Mouse (Mus musculus) bone marrow macrophage, adult 2 months (primary cell): ENCODE results near the gene Chil4. TPM values are rescaled to one million over a fixed set of nuclear protein-coding genes. Genes with fewer than 3 reads are reported as not detected.
"Not testable (repeated sequence)": the region's sequence is repeated elsewhere in the genome, so short reads cannot be mapped to it uniquely, and the experiment has no call there.

Experiments used
- H3K27ac ChIP-seq: 2 replicates; pipeline ENCODE4 v1.5.1; 2012; ENCODE audit warnings: low read depth, low read length; ENCODE audit not compliant: insufficient read depth
- H3K4me1 ChIP-seq: 2 replicates; pipeline ENCODE4 v1.6.1; 2012; ENCODE audit warnings: low read length; ENCODE audit not compliant: control insufficient read depth, insufficient read depth
- H3K4me3 ChIP-seq: 2 replicates; pipeline ENCODE4 v1.5.1; 2012; ENCODE audit warnings: mild to moderate bottlenecking, low read length, moderate library complexity; ENCODE audit not compliant: insufficient read depth
- CTCF ChIP-seq: IDR thresholded peaks from 2 replicates; pipeline ENCODE4 v1.5.1; 2012; ENCODE audit warnings: low read depth, mild to moderate bottlenecking, low read length, moderate library complexity
- POLR2A ChIP-seq: IDR thresholded peaks from 2 replicates; pipeline ENCODE4 v1.6.1; 2012; ENCODE audit warnings: mild to moderate bottlenecking, low read depth, low read length, borderline replicate concordance
- polyA plus RNA-seq: library from polyadenylated mRNA; stranded (reverse); fragments of >200 nt; gene quantifications from 2 replicates; pipeline ENCODE4 v1.2.4, GENCODE M21; 2012; ENCODE audit not compliant: missing spikeins, insufficient read depth, insufficient read length

Chil4 gene
- polyA plus RNA-seq: not detected in 2 replicates

- TF ChIP-seq POLR2A: no peak
- TF ChIP-seq CTCF: no peak
- no peak within 1 kb of the TSS for H3K4me3 ChIP-seq
- H3K27ac ChIP-seq: no peak within 1 kb of the TSS
- no peaks in the 10 kb centered on the region for H3K4me1 ChIP-seq
Observed at GRCm38 (mm10) chr3:106219407-106219806, at the start of gene Chil4. Gene Chil4, minus strand, starts transcription at chr3:106219507.

- Histone ChIP-seq H3K4me1 (no peaks in the 10 kb centered on the region), H3K27ac (no peak overlapping the region), H3K4me3 (no peak overlapping the region)
- no peak for TF ChIP-seq POLR2A
- no peak for TF ChIP-seq CTCF
Observed at GRCm38 (mm10) chr3:106265854-106266253, 46.5 kb upstream of the Chil4 start.

- no peak overlapping the region for H3K27ac ChIP-seq
- no peaks in the 10 kb centered on the region for H3K4me1 ChIP-seq
- no peak overlapping the region for H3K4me3 ChIP-seq
- TF ChIP-seq POLR2A: no peak
- TF ChIP-seq CTCF: no peak
Observed at GRCm38 (mm10) chr3:106264854-106265253, 45.5 kb upstream of the Chil4 start.

GRCm38 (mm10) chr3:106257076-106257475, 37.8 kb upstream of the Chil4 start:
- not testable (repeated sequence) for H3K4me1 ChIP-seq, H3K4me3 ChIP-seq, H3K27ac ChIP-seq

- Histone ChIP-seq H3K27ac (no peak overlapping the region), H3K4me1 (no peaks in the 10 kb centered on the region), H3K4me3 (no peak overlapping the region)
- TF ChIP-seq CTCF: no peak
- TF ChIP-seq POLR2A: no peak
Observed at GRCm38 (mm10) chr3:106252719-106253118, 33.4 kb upstream of the Chil4 start.

- not testable (repeated sequence) for H3K27ac ChIP-seq, H3K4me3 ChIP-seq, H3K4me1 ChIP-seq
Observed at GRCm38 (mm10) chr3:106250763-106251399, 31.6 kb upstream of the Chil4 start.

- not testable (repeated sequence) for H3K4me1 ChIP-seq, H3K27ac ChIP-seq, H3K4me3 ChIP-seq
Observed at GRCm38 (mm10) chr3:106247369-106247768, 28.1 kb upstream of the Chil4 start.

- not testable (repeated sequence) for H3K4me3 ChIP-seq, H3K27ac ChIP-seq, H3K4me1 ChIP-seq
Observed at GRCm38 (mm10) chr3:106240210-106240609, 20.9 kb upstream of the Chil4 start.

- Histone ChIP-seq H3K27ac (no peak overlapping the region), H3K4me1 (no peaks in the 10 kb centered on the region), H3K4me3 (no peak overlapping the region)
- TF ChIP-seq POLR2A (no peak), CTCF (no peak)
Observed at GRCm38 (mm10) chr3:106239196-106239791, 20.0 kb upstream of the Chil4 start.

- H3K4me1 ChIP-seq, H3K4me3 ChIP-seq, H3K27ac ChIP-seq: not testable (repeated sequence)
Observed at GRCm38 (mm10) chr3:106223391-106223790, 4.1 kb upstream of the Chil4 start.

- Histone ChIP-seq H3K4me3 (no peak overlapping the region), H3K27ac (no peak overlapping the region), H3K4me1 (no peaks in the 10 kb centered on the region)
- no peak for TF ChIP-seq POLR2A
- no peak for TF ChIP-seq CTCF
Observed at GRCm38 (mm10) chr3:106221625-106222265, 2.4 kb upstream of the Chil4 start.

GRCm38 (mm10) chr3:106218284-106218954, 888 bp downstream of the Chil4 start:
- not testable (repeated sequence) for H3K4me3 ChIP-seq, H3K27ac ChIP-seq, H3K4me1 ChIP-seq

- H3K4me1 ChIP-seq, H3K27ac ChIP-seq, H3K4me3 ChIP-seq: not testable (repeated sequence)
Observed at GRCm38 (mm10) chr3:106198030-106198429, 21.3 kb downstream of the Chil4 start.

GRCm38 (mm10) chr3:106197246-106197645, 22.1 kb downstream of the Chil4 start:
- not testable (repeated sequence) for H3K4me1 ChIP-seq, H3K27ac ChIP-seq

More at GRCm38 (mm10) chr3:106197246-106197645, 22.1 kb downstream of the Chil4 start:
- not testable (repeated sequence) for H3K4me3 ChIP-seq
